ENCODE assay signal across 21 mouse cellular contexts in genomic region chr1:77411222-77411621, GRCm38 (mm10).
A peak's percentile ranks its signal among the peaks of the same experiment; 100 is the strongest.
DNase-seq lines count a peak whose midpoint lies in the region; TF ChIP-seq lines count a peak whose summit lies in the region.
"Had no signal": no experiment of that assay in that cellular context is flagged by ENCODE, and none has a peak within 500 bp of the region (broad histone marks: within the 10 kb centered on the region; RNA-seq: fewer than 3 reads in every experiment).

No protein-coding gene starts in this region.

- DNase-seq in layer of hippocampus, adult 2 months (ENCODE audit: low spot score in 2 of 2), result no peak
- DNase-seq in layer of hippocampus, postnatal 10 days (ENCODE audit: low spot score in 2 of 2), result no peak
- peak; percentile 54 for DNase-seq in right cerebral cortex, adult 18-20 months
- DNase-seq in right cerebral cortex, postnatal 4 days, result no peak
- DNase-seq in testis, postnatal 10 days (ENCODE audit: low spot score), result no peak
- DNase-seq: adrenal gland, adult 8-10 months; adrenal gland, postnatal 25 days; cerebellum, adult 18-20 months; cerebellum, adult 9-10 months; gastrocnemius, postnatal 25 days; heart, adult 18-20 months; heart, postnatal 10 days; heart, postnatal 36 days had no signal

- TF ChIP-seq CTCF in layer of hippocampus, adult 2 months (conservative IDR thresholded peaks at IDR 0.05), result no peak
- TF ChIP-seq CTCF in cortical plate, adult 2 months (IDR thresholded peaks at IDR 0.05; ENCODE audit: extremely low read depth, insufficient read depth, low read length), result no peak

- no peak for TF ChIP-seq POLR2A in cortical plate, adult 2 months (IDR thresholded peaks at IDR 0.05; ENCODE audit: extremely low read depth, insufficient read depth, low read length)

- no peak overlapping the region for H3K4me3 ChIP-seq in layer of hippocampus, adult 2 months
- H3K4me3 ChIP-seq in cortical plate, adult 2 months (ENCODE audit: insufficient read depth, low read length), result no peak overlapping the region
- H3K4me3 ChIP-seq: embryonic facial prominence, embryonic 12.5 days; embryonic facial prominence, embryonic 15.5 days; forebrain, embryonic 12.5 days; heart, embryonic 12.5 days; heart, embryonic 15.5 days; hindbrain, embryonic 10.5 days; hindbrain, embryonic 13.5 days had no signal

- H3K27ac ChIP-seq in layer of hippocampus, adult 2 months, result peak overlapping the region; percentile 74; the same call in 1 of the 2 replicates
- 0 out of 2 replicates have a peak overlapping the region, but pooled peaks have one; percentile 37 for H3K27ac ChIP-seq in cortical plate, adult 2 months (ENCODE audit: insufficient read depth, low read length)
- H3K27ac ChIP-seq: embryonic facial prominence, embryonic 12.5 days; embryonic facial prominence, embryonic 15.5 days; forebrain, embryonic 12.5 days; heart, embryonic 15.5 days; hindbrain, embryonic 10.5 days; hindbrain, embryonic 13.5 days had no signal

- peaks cover 12% of the 10 kb centered on the region; the same call in 1 of the 2 replicates for H3K4me1 ChIP-seq in cortical plate, adult 2 months (ENCODE audit: control insufficient read depth, insufficient read depth, low read length)
